Mouse (Mus musculus): ENCODE measurements around the gene Slc25a35.

DNA sequence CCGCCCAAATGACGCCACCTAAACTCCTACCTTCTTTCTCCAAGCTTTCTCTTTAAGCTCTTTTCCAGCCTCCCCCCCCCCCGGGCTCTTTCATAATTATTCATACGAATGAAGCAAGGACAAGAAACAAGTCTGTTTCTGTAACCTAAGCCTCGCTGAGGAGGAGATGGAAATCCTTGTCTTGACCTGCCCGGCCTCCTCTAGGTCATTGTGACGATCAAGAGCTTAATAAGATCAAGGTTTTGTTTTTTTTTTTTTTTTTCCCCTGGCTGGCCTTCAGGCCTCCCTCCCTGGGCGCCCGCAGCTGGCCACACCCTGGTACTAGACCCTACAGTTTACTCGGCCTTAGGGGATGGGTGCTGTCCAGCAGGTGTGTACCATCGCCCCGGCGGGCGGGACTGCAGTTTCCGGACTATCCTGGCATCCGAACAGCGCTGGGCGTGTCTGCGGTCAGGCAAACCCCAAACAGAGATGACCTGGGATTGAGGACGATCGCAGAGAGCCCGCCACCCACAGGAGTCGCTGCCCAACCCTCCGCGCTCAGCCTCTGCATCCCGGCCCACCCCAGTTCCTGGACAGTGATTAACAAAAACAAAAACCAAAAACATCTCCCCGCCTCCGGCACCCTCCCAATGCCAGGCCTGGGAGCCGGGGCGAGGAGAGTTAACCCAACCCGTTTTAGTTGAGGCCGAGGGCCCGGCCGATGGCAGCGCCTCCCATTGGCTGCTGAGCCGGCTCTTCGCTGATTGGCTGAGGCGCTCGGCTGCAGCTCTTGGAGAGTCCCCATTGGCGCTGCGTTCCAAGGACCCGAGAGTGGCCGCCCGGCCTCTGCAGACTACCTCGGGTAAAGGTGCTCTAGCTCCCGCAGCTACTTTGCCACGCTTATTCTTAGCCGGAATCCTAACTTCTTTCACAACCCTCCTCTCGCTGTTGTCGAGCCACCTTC, at the start of gene Slc25a35:
- TF ChIP-seq GATA1 (IDR thresholded peaks at IDR 0.05; ENCODE audit: low read length) (no peak), TAL1 (IDR thresholded peaks at IDR 0.05; ENCODE audit: low read length) (no peak)

All from erythroblast, embryonic 14.5 days (primary cell).